Mouse (Mus musculus): ENCODE measurements around the gene Ccnd3.

DNA sequence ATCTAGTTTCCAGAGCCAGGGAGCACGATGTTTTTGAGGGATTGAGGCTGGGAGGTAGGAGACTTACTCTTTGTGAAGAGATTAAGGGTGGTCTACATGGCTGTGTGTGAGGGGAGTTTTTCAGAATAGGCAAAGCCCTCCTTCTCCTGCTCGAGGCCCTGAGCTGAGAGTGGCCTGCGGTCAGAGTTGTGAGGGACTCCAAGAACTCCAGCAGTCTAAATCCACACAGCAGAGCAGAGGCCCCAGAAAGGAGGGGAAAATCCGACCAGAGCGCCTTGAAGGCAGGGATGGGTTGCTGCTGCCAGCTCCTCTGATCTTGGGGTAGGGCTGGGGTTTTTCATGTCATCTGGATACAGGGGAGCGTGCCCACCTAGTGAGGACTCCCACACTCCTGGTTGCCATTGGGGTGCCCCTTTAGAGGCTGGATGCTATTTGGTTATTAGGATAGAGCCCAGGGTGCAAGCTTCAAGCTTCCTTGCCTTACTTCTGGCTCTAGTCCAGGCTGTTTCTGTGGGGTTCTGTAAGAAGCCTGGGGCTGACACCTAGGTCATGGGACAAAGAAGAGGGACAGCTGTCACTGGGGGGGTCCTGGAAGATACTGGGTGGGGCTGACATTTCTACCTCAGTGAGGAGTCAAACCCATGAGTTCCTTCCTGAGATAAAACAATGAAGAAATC lies 91.4 kb downstream of the Ccnd3 start:
- TF ChIP-seq CTCF (IDR thresholded peaks at IDR 0.05; ENCODE audit: control insufficient read depth, insufficient read depth, low read length) (no peak), POLR2A (IDR thresholded peaks at IDR 0.05; ENCODE audit: borderline replicate concordance, control insufficient read depth, low read depth, low read length) (no peak)

Data from bone marrow, adult 2 months (tissue).